In genomic region chr5:33996694-33997045, GRCm38 (mm10) we compare ENCODE assay signal across 8 mouse cellular contexts. TPM values are rescaled to one million over a fixed set of nuclear protein-coding genes. Genes with fewer than 3 reads are reported as not detected.
DNase-seq lines count a peak whose midpoint lies in the region; ATAC-seq and TF ChIP-seq lines count a peak whose summit lies in the region.

No protein-coding gene starts in this region.

- peak; percentile 38 for DNase-seq in adrenal gland, postnatal 14 days
- DNase-seq in adrenal gland, adult 2 months = no peak
- no peak for DNase-seq in lung, postnatal 0 days (ENCODE audit: low spot score)
- DNase-seq in lung, adult 18-20 months = no peak
- DNase-seq in embryo, embryonic 10 days (ENCODE audit: low spot score) = no peak
- no peak for DNase-seq in right cerebral cortex, postnatal 14 days

- 0% methylated on average over 36 of the region's 55 CpGs for WGBS in lung, postnatal 0 days
- WGBS in limb, embryonic 12.5 days = under 1% methylated on average over 40 of the region's 55 CpGs
- WGBS in stomach, embryonic 14.5 days = under 1% methylated on average over 45 of the region's 55 CpGs

- H3K9me3 ChIP-seq in lung, postnatal 0 days (ENCODE audit: low read length) = no peaks in the 10 kb centered on the region
- no peaks in the 10 kb centered on the region for H3K9me3 ChIP-seq in limb, embryonic 12.5 days
- H3K9me3 ChIP-seq in stomach, embryonic 14.5 days (ENCODE audit: control insufficient read depth, low read depth, low read length) = no peaks in the 10 kb centered on the region

- no peak overlapping the region for H3K9ac ChIP-seq in lung, postnatal 0 days (replicated peaks; ENCODE audit: low read depth)
- H3K9ac ChIP-seq in limb, embryonic 12.5 days (replicated peaks) = peak overlapping the region; percentile 50
- no peak overlapping the region for H3K9ac ChIP-seq in stomach, embryonic 14.5 days (replicated peaks; ENCODE audit: low read depth, low read length)

- no peak overlapping the region for H3K27ac ChIP-seq in lung, postnatal 0 days (ENCODE audit: low read length)
- no peak overlapping the region for H3K27ac ChIP-seq in limb, embryonic 12.5 days
- H3K27ac ChIP-seq in stomach, embryonic 14.5 days (ENCODE audit: low read length) = no peak overlapping the region

- ATAC-seq in lung, postnatal 0 days = peak; percentile 11; the same call in 1 of the 2 replicates
- ATAC-seq in limb, embryonic 12.5 days (ENCODE audit: insufficient number of reproducible peaks, insufficient read depth, low FRiP score, low TSS enrichment, low read depth) = no peak
- no peak for ATAC-seq in stomach, embryonic 14.5 days (ENCODE audit: insufficient number of reproducible peaks, insufficient read depth, low FRiP score, low read depth)

- H3K4me3 ChIP-seq in lung, postnatal 0 days (ENCODE audit: low read depth, low read length) = peak overlapping the region; percentile 49
- peak overlapping the region; percentile 67 for H3K4me3 ChIP-seq in limb, embryonic 12.5 days (replicated peaks)
- peak overlapping the region; percentile 57 for H3K4me3 ChIP-seq in stomach, embryonic 14.5 days (ENCODE audit: low read depth, low read length)

- H3K4me2 ChIP-seq in lung, postnatal 0 days (replicated peaks; ENCODE audit: low read depth, low read length) = peak overlapping the region; percentile 93
- H3K4me2 ChIP-seq in limb, embryonic 12.5 days = peak overlapping the region; percentile 98
- H3K4me2 ChIP-seq in stomach, embryonic 14.5 days (replicated peaks; ENCODE audit: low read depth, low read length) = peak overlapping the region; percentile 97

- no peak for TF ChIP-seq CTCF in lung, postnatal 0 days (IDR thresholded peaks at IDR 0.05)

- no peak for TF ChIP-seq EP300 in lung, postnatal 0 days (IDR thresholded peaks at IDR 0.05)

- H3K36me3 ChIP-seq in lung, postnatal 0 days (ENCODE audit: insufficient read depth, low read length) = no peaks in the 10 kb centered on the region
- H3K36me3 ChIP-seq in limb, embryonic 12.5 days = no peaks in the 10 kb centered on the region
- H3K36me3 ChIP-seq in stomach, embryonic 14.5 days (ENCODE audit: control insufficient read depth, insufficient read depth, low read length) = no peaks in the 10 kb centered on the region

- H3K27me3 ChIP-seq in lung, postnatal 0 days (replicated peaks; ENCODE audit: insufficient read depth, low read length) = peaks cover 55% of the 10 kb centered on the region
- peaks cover 71% of the 10 kb centered on the region for H3K27me3 ChIP-seq in limb, embryonic 12.5 days
- peaks cover 41% of the 10 kb centered on the region for H3K27me3 ChIP-seq in stomach, embryonic 14.5 days (ENCODE audit: control insufficient read depth, insufficient read depth, low read length)

- peaks cover 18% of the 10 kb centered on the region; the same call in 1 of the 2 replicates for H3K4me1 ChIP-seq in lung, postnatal 0 days (ENCODE audit: insufficient read depth, low read depth, low read length)
- peaks cover 18% of the 10 kb centered on the region for H3K4me1 ChIP-seq in limb, embryonic 12.5 days (replicated peaks)
- peaks cover 6% of the 10 kb centered on the region; the same call in 1 of the 2 replicates for H3K4me1 ChIP-seq in stomach, embryonic 14.5 days (ENCODE audit: control insufficient read depth, insufficient read depth, low read length)

RNA-seq across cellular contexts. Expression of gene Nat8l, which starts 0.9 kb away (rescaled TPM):
- total RNA-seq in adrenal gland, postnatal 14 days (2021) = 17.1 and 18.7 TPM in 2 replicates
- 10 to 100 TPM; 23.5 to 29.0 TPM for total RNA-seq in adrenal gland, adult 2 months (2021)
- polyA plus RNA-seq in adrenal gland, adult 2 months (2012; rRNA removed) = 32.6 and 55.5 TPM in 2 replicates
- 0.20 and 0.29 TPM in 2 replicates for polyA plus RNA-seq in lung, postnatal 0 days (2015; fragmentation: Nextera tagmentation; extraction: Ambion mirVana)
- polyA plus RNA-seq in limb, embryonic 12.5 days (2016; fragmentation: Nextera tagmentation; extraction: Ambion mirVana) = 0.13 and 0.20 TPM in 2 replicates
- 0.24 and 0.29 TPM in 2 replicates for polyA plus RNA-seq in stomach, embryonic 14.5 days (2014; fragmentation: Nextera tagmentation; extraction: Ambion mirVana)

RNA-seq across cellular contexts. Expression of gene Gm1673, which starts 13.4 kb away (rescaled TPM):
- 10.8 and 19.4 TPM in 2 replicates for total RNA-seq in adrenal gland, postnatal 14 days (2021)
- 10 to 100 TPM; 15.7 to 36.8 TPM for total RNA-seq in adrenal gland, adult 2 months (2021)
- 219 and 360 TPM in 2 replicates for polyA plus RNA-seq in adrenal gland, adult 2 months (2012; rRNA removed)
- 26.9 and 30.8 TPM in 2 replicates for polyA plus RNA-seq in lung, postnatal 0 days (2015; fragmentation: Nextera tagmentation; extraction: Ambion mirVana)
- 186 and 197 TPM in 2 replicates for polyA plus RNA-seq in limb, embryonic 12.5 days (2016; fragmentation: Nextera tagmentation; extraction: Ambion mirVana)
- polyA plus RNA-seq in stomach, embryonic 14.5 days (2014; fragmentation: Nextera tagmentation; extraction: Ambion mirVana) = 71.7 and 89.8 TPM in 2 replicates

Comparison
In these comparisons a context has a peak if more than half of its experiments do, and no peak if none do; other contexts are left out.
1. RNA of gene Nat8l, which starts 0.9 kb away (polyA plus RNA-seq): 32.6 to 55.5 TPM in adrenal gland, adult 2 months; 0.24 to 0.29 TPM in stomach, embryonic 14.5 days, 0.20 to 0.29 TPM in lung, postnatal 0 days and 0.13 to 0.20 TPM in limb, embryonic 12.5 days; every median in the first group is over 10 times any median in the second.
2. Peak in every context shown above with its lines, with median percentiles within 50 percentile points of each other: H3K4me2 ChIP-seq and H3K4me3 ChIP-seq.